Mouse (Mus musculus): ENCODE results near the gene Rab5a. TPM values are rescaled to one million over a fixed set of nuclear protein-coding genes. Genes with fewer than 3 reads are reported as not detected.
A peak's percentile ranks its signal among the peaks of the same experiment; 100 is the strongest.
"Not testable (repeated sequence)": the region's sequence is repeated elsewhere in the genome, so short reads cannot be mapped to it uniquely, and the experiment has no call there.

The Rab5a gene
- polyA plus RNA-seq, 1 experiment from 2014 or later: 78.0 TPM

- H3K27ac ChIP-seq (ENCODE audit: low read length): no peak overlapping the region
- no peaks in the 10 kb centered on the region for H3K36me3 ChIP-seq (ENCODE audit: control insufficient read depth, insufficient read depth, low read length)
- WGBS: 53% methylated on average over 2 of the region's 2 CpGs
- H3K27me3 ChIP-seq (ENCODE audit: control insufficient read depth, insufficient read depth, low read length): no peaks in the 10 kb centered on the region
- ATAC-seq (ENCODE audit: insufficient read depth, low FRiP score): no peak
- no peak overlapping the region for H3K9ac ChIP-seq (ENCODE audit: low read length)
- no peaks in the 10 kb centered on the region for H3K4me1 ChIP-seq (ENCODE audit: control insufficient read depth, insufficient read depth, low read length)
- no peaks in the 10 kb centered on the region for H3K9me3 ChIP-seq (replicated peaks; ENCODE audit: control insufficient read depth, low read length)
- H3K4me2 ChIP-seq (ENCODE audit: low read depth, low read length): no peak overlapping the region
- no peak overlapping the region for H3K4me3 ChIP-seq (replicated peaks; ENCODE audit: low read length)
Observed at GRCm38 (mm10) chr17:53531160-53531559, 52.1 kb downstream of the Rab5a start.

- Histone ChIP-seq H3K9me3 (replicated peaks; ENCODE audit: control insufficient read depth, low read length) (no peaks in the 10 kb centered on the region), H3K27ac (ENCODE audit: low read length) (no peak overlapping the region), H3K4me1 (ENCODE audit: control insufficient read depth, insufficient read depth, low read length) (no peaks in the 10 kb centered on the region), H3K4me3 (replicated peaks; ENCODE audit: low read length) (no peak overlapping the region), H3K36me3 (ENCODE audit: control insufficient read depth, insufficient read depth, low read length) (no peaks in the 10 kb centered on the region), H3K4me2 (ENCODE audit: low read depth, low read length) (no peak overlapping the region), H3K9ac (ENCODE audit: low read length) (no peak overlapping the region), H3K27me3 (ENCODE audit: control insufficient read depth, insufficient read depth, low read length) (no peaks in the 10 kb centered on the region)
- 40% methylated on average over 2 of the region's 2 CpGs for whole genome bisulfite sequencing
- no peak for ATAC-seq (ENCODE audit: insufficient read depth, low FRiP score)
Observed at GRCm38 (mm10) chr17:53532425-53532824, 53.4 kb downstream of the Rab5a start.

GRCm38 (mm10) chr17:53539351-53539750 lies 60.3 kb downstream of the Rab5a start, which contains the start of gene Pp2d1:
Pp2d1 (minus strand) TSS chr17:53539451.
- not testable (repeated sequence) for H3K4me1 ChIP-seq (ENCODE audit: control insufficient read depth, insufficient read depth, low read length); H3K9ac ChIP-seq (ENCODE audit: low read length); H3K4me3 ChIP-seq (replicated peaks; ENCODE audit: low read length); H3K4me2 ChIP-seq (ENCODE audit: low read depth, low read length); H3K36me3 ChIP-seq (ENCODE audit: control insufficient read depth, insufficient read depth, low read length); H3K9me3 ChIP-seq (replicated peaks; ENCODE audit: control insufficient read depth, low read length); ATAC-seq (ENCODE audit: insufficient read depth, low FRiP score); H3K27me3 ChIP-seq (ENCODE audit: control insufficient read depth, insufficient read depth, low read length); H3K27ac ChIP-seq (ENCODE audit: low read length)
- 72% methylated on average over 2 of the region's 2 CpGs for WGBS

GRCm38 (mm10) chr17:53542536-53542935 lies 63.5 kb downstream of the Rab5a start:
- H3K4me3 ChIP-seq (replicated peaks; ENCODE audit: low read length): no peak overlapping the region
- no peaks in the 10 kb centered on the region for H3K36me3 ChIP-seq (ENCODE audit: control insufficient read depth, insufficient read depth, low read length)
- H3K4me1 ChIP-seq (ENCODE audit: control insufficient read depth, insufficient read depth, low read length): no peaks in the 10 kb centered on the region
- WGBS: 89% methylated on average over 4 of the region's 4 CpGs
- H3K9me3 ChIP-seq (replicated peaks; ENCODE audit: control insufficient read depth, low read length): no peaks in the 10 kb centered on the region
- no peak overlapping the region for H3K4me2 ChIP-seq (ENCODE audit: low read depth, low read length)
- no peaks in the 10 kb centered on the region for H3K27me3 ChIP-seq (ENCODE audit: control insufficient read depth, insufficient read depth, low read length)
- no peak overlapping the region for H3K27ac ChIP-seq (ENCODE audit: low read length)
- no peak for ATAC-seq (ENCODE audit: insufficient read depth, low FRiP score)
- no peak overlapping the region for H3K9ac ChIP-seq (ENCODE audit: low read length)

DNA sequence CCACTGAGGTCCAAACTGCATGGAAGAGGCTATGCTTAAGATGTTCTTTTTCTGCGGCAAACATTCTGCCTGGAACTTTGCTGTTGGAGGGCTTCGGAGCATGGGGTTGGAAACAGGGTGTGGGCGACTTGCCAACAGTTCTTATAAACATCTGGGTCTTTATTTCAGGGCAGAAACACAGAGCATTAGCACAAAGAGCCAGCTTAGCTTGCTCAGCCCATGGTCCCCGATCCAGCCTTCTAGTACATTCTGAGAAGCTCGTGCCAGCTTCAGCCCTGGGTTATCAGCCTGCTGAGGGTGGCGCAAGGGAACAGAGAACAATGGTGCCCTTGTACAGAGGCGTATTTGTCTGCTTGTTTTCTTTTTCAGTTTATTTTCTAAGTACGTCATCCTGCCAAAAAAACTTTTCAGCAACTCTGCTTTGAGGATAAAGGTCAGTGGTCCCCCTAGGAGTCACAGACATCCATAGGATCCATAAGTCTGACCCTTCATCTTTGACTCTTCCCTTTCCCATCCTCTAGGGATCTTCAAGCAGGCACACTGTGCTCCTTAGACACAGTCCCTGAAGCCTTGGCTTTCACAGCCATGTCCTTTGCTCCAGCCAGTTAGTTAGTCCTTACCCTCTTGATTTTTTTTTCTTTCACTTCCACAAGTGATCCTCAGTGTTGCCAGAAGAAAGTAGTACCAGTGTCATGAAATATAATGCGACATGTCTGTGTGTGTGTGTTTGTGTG lies 64.7 kb downstream of the Rab5a start:
- peak; percentile 64 for ATAC-seq (ENCODE audit: insufficient read depth, low FRiP score)

GRCm38 (mm10) chr17:53551306-53552299 lies 72.6 kb downstream of the Rab5a start:
- Histone ChIP-seq H3K27me3 (ENCODE audit: control insufficient read depth, insufficient read depth, low read length) (no peaks in the 10 kb centered on the region), H3K27ac (ENCODE audit: low read length) (no peak overlapping the region), H3K9ac (ENCODE audit: low read length) (no peak overlapping the region), H3K36me3 (ENCODE audit: control insufficient read depth, insufficient read depth, low read length) (no peaks in the 10 kb centered on the region), H3K9me3 (replicated peaks; ENCODE audit: control insufficient read depth, low read length) (0 out of 2 replicates have a peak, but pooled peaks cover 3% of the 10 kb centered on the region), H3K4me2 (ENCODE audit: low read depth, low read length) (no peak overlapping the region), H3K4me3 (replicated peaks; ENCODE audit: low read length) (no peak overlapping the region), H3K4me1 (ENCODE audit: control insufficient read depth, insufficient read depth, low read length) (no peaks in the 10 kb centered on the region)
- WGBS: 70% methylated on average over 8 of the region's 8 CpGs
- no peak for ATAC-seq (ENCODE audit: insufficient read depth, low FRiP score)

More for the DNA sequence above, 64.7 kb downstream of the Rab5a start:
- WGBS: 45% methylated on average over 9 of the region's 9 CpGs
- no peak overlapping the region for H3K9ac ChIP-seq (ENCODE audit: low read length)
- no peaks in the 10 kb centered on the region for H3K36me3 ChIP-seq (ENCODE audit: control insufficient read depth, insufficient read depth, low read length)
- no peak overlapping the region for H3K4me3 ChIP-seq (replicated peaks; ENCODE audit: low read length)
- H3K27me3 ChIP-seq (ENCODE audit: control insufficient read depth, insufficient read depth, low read length): no peaks in the 10 kb centered on the region
- no peaks in the 10 kb centered on the region for H3K9me3 ChIP-seq (replicated peaks; ENCODE audit: control insufficient read depth, low read length)
- no peak overlapping the region for H3K27ac ChIP-seq (ENCODE audit: low read length)
- no peaks in the 10 kb centered on the region for H3K4me1 ChIP-seq (ENCODE audit: control insufficient read depth, insufficient read depth, low read length)
- no peak overlapping the region for H3K4me2 ChIP-seq (ENCODE audit: low read depth, low read length)

- H3K9me3 ChIP-seq (replicated peaks; ENCODE audit: control insufficient read depth, low read length): 0 out of 2 replicates have a peak, but pooled peaks cover 3% of the 10 kb centered on the region
- no peaks in the 10 kb centered on the region for H3K36me3 ChIP-seq (ENCODE audit: control insufficient read depth, insufficient read depth, low read length)
- H3K4me3 ChIP-seq (replicated peaks; ENCODE audit: low read length): no peak overlapping the region
- H3K27me3 ChIP-seq (ENCODE audit: control insufficient read depth, insufficient read depth, low read length): no peaks in the 10 kb centered on the region
- ATAC-seq (ENCODE audit: insufficient read depth, low FRiP score): no peak
- H3K4me2 ChIP-seq (ENCODE audit: low read depth, low read length): no peak overlapping the region
- H3K4me1 ChIP-seq (ENCODE audit: control insufficient read depth, insufficient read depth, low read length): no peaks in the 10 kb centered on the region
- 64% methylated on average over 4 of the region's 4 CpGs for WGBS
- no peak overlapping the region for H3K27ac ChIP-seq (ENCODE audit: low read length)
- H3K9ac ChIP-seq (ENCODE audit: low read length): no peak overlapping the region
Observed at GRCm38 (mm10) chr17:53554088-53554487, 75.1 kb downstream of the Rab5a start.

GRCm38 (mm10) chr17:53554813-53555212 lies 75.8 kb downstream of the Rab5a start:
- Histone ChIP-seq H3K9me3 (replicated peaks; ENCODE audit: control insufficient read depth, low read length) (0 out of 2 replicates have a peak, but pooled peaks cover 3% of the 10 kb centered on the region), H3K4me1 (ENCODE audit: control insufficient read depth, insufficient read depth, low read length) (no peaks in the 10 kb centered on the region), H3K4me3 (replicated peaks; ENCODE audit: low read length) (no peak overlapping the region), H3K4me2 (ENCODE audit: low read depth, low read length) (no peak overlapping the region), H3K27ac (ENCODE audit: low read length) (no peak overlapping the region), H3K27me3 (ENCODE audit: control insufficient read depth, insufficient read depth, low read length) (no peaks in the 10 kb centered on the region), H3K36me3 (ENCODE audit: control insufficient read depth, insufficient read depth, low read length) (no peaks in the 10 kb centered on the region), H3K9ac (ENCODE audit: low read length) (no peak overlapping the region)
- ATAC-seq (ENCODE audit: insufficient read depth, low FRiP score): no peak
- 71% methylated on average over 3 of the region's 3 CpGs for WGBS
